Mouse (Mus musculus): ENCODE results near the gene Rapgef4.

DNA sequence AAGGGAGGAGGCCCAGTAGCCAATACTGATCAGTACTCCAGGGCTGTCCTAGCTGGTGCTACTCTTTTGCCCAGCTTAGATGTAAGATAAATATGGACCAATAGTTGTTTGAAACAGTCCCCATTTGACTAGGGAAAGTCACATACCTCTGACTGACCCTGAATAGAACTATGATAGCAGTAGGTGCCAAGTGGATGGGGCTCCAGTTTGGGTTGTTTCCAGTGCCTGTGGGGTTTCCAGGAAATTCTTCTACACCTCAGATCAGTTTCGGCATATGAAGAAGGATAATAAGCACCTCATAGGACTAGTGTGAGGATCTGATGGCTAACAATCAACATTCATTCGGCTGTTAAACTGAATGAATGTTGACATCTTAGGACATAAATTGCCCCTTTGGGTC lies 36.1 kb downstream of the Rapgef4 start:
- TF ChIP-seq CTCF (IDR thresholded peaks at IDR 0.05; ENCODE audit: borderline replicate concordance, control insufficient read depth, extremely low read depth, insufficient read depth, low read length, poor library complexity), result no peak
- no peak for TF ChIP-seq POLR2A (IDR thresholded peaks at IDR 0.05; ENCODE audit: control insufficient read depth, extremely low read depth, insufficient read depth, low read length, poor library complexity)

All from thymus, adult 2 months (tissue).